Mouse (Mus musculus) embryonic facial prominence, embryonic 14.5 days (tissue): ENCODE results near the gene Tbck. TPM values are rescaled to one million over a fixed set of nuclear protein-coding genes. Genes with fewer than 3 reads are reported as not detected.

Experiments
- ATAC-seq: fragments of 200-750 bp; cut with Nextera tagmentation; 2 replicates; pipeline ENCODE4 v1.8.0; 2017; ENCODE audit warnings: low read depth, moderate number of reproducible peaks, moderate TSS enrichment
- DNase-seq: peaks from one replicate; pipeline ENCODE4 v3.0.0-alpha.2; 2015; ENCODE audit warnings: low spot score
- H3K27ac ChIP-seq: fragments of 300-500 bp; sonication (generic); replicated peaks from 2 replicates; pipeline ENCODE4 v1.5.1; 2014; ENCODE audit warnings: low read depth, mild to moderate bottlenecking, low read length, moderate library complexity
- H3K27me3 ChIP-seq: fragments of 300-500 bp; sonication (generic); replicated peaks from 2 replicates; pipeline ENCODE4 v1.6.1; 2014; ENCODE audit warnings: low read length; ENCODE audit not compliant: control insufficient read depth, insufficient read depth
- H3K36me3 ChIP-seq: fragments of 300-500 bp; sonication (generic); 2 replicates; pipeline ENCODE4 v1.6.1; 2014; ENCODE audit warnings: low read length, mixed read lengths; ENCODE audit not compliant: control insufficient read depth, insufficient read depth
- H3K4me1 ChIP-seq: fragments of 300-500 bp; sonication (generic); 2 replicates; pipeline ENCODE4 v1.6.1; 2014; ENCODE audit warnings: antibody characterized with exemption, low read length; ENCODE audit not compliant: control insufficient read depth, insufficient read depth
- H3K4me2 ChIP-seq: fragments of 300-500 bp; sonication (generic); 2 replicates; pipeline ENCODE4 v1.6.1; 2014; ENCODE audit warnings: low read depth, mild to moderate bottlenecking, low read length, moderate library complexity, mixed read lengths
- H3K4me3 ChIP-seq: fragments of 300-500 bp; sonication (generic); 2 replicates; pipeline ENCODE4 v1.5.1; 2014; ENCODE audit warnings: low read depth, mild to moderate bottlenecking, low read length
- H3K9ac ChIP-seq: fragments of 300-500 bp; sonication (generic); 2 replicates; pipeline ENCODE4 v1.6.1; 2014; ENCODE audit warnings: low read depth, mild to moderate bottlenecking, low read length, moderate library complexity, mixed read lengths
- H3K9me3 ChIP-seq: fragments of 300-500 bp; sonication (generic); 2 replicates; pipeline ENCODE4 v1.6.1; 2016; ENCODE audit warnings: low read length; ENCODE audit not compliant: control insufficient read depth
- WGBS: fragments of 180-500 bp; shearing (Covaris S2); extraction: QIAGEN DNeasy Blood & Tissue Kit; methylation state at CpG from one replicate; pipeline ENCODE4 v1.1.7; 2014; 5-methylcytosine and 5-hydroxymethylcytosine counted together
- polyA plus RNA-seq: library from polyadenylated mRNA; unstranded; fragments of >200 nt; fragmentation: Nextera tagmentation; extraction: Ambion mirVana; gene quantifications from 2 replicates; pipeline ENCODE4 v1.2.1, GENCODE M21; 2014

Tbck gene
- polyA plus RNA-seq, 1 experiment from 2014 or later, result 14.1 TPM

- Histone ChIP-seq H3K9ac (no peak overlapping the region), H3K4me2 (no peak overlapping the region), H3K9me3 (no peaks in the 10 kb centered on the region), H3K27ac (no peak overlapping the region), H3K4me1 (peaks cover under 1% of the 10 kb centered on the region; the same call in 1 of the 2 replicates), H3K27me3 (no peaks in the 10 kb centered on the region), H3K4me3 (no peak overlapping the region), H3K36me3 (peaks cover 31% of the 10 kb centered on the region)
- WGBS, result 81% methylated on average over 2 of the region's 2 CpGs
- DNase-seq, result no peak
- no peak for ATAC-seq
Observed at GRCm38 (mm10) chr3:132677494-132677893, 6.5 kb upstream of the Tbck start.

GRCm38 (mm10) chr3:132684231-132684928 is 436 bp downstream of the Tbck start, which contains the start of gene Aimp1:
TSS of gene Aimp1 (minus strand) at chr3:132684370.
- peak within 1 kb of the TSS; percentile 84 for H3K9ac ChIP-seq
- H3K27ac ChIP-seq, result peak within 1 kb of the TSS; percentile 84
- DNase-seq (no peak), ATAC-seq (no peak)
- peak within 1 kb of the TSS; percentile 74 for H3K4me2 ChIP-seq
- peak within 1 kb of the TSS; percentile 90 for H3K4me3 ChIP-seq
- no peaks in the 10 kb centered on the region for H3K9me3 ChIP-seq
- H3K4me1 ChIP-seq, result peaks cover 11% of the 10 kb centered on the region
- 2% methylated on average over 20 of the region's 27 CpGs for WGBS
- H3K27me3 ChIP-seq, result no peaks in the 10 kb centered on the region
- peaks cover 14% of the 10 kb centered on the region; the same call in 1 of the 2 replicates for H3K36me3 ChIP-seq

GRCm38 (mm10) chr3:132701368-132701767 is 17.4 kb downstream of the Tbck start:
- no peak overlapping the region for H3K4me3 ChIP-seq
- WGBS, result 60% methylated on average over 3 of the region's 3 CpGs
- ATAC-seq (no peak), DNase-seq (peak; percentile 54)
- H3K36me3 ChIP-seq, result peaks cover 5% of the 10 kb centered on the region; the same call in 1 of the 2 replicates
- H3K4me2 ChIP-seq, result no peak overlapping the region
- H3K27ac ChIP-seq, result no peak overlapping the region
- no peaks in the 10 kb centered on the region for H3K4me1 ChIP-seq
- no peak overlapping the region for H3K9ac ChIP-seq
- H3K9me3 ChIP-seq, result no peaks in the 10 kb centered on the region
- H3K27me3 ChIP-seq, result no peaks in the 10 kb centered on the region

DNA sequence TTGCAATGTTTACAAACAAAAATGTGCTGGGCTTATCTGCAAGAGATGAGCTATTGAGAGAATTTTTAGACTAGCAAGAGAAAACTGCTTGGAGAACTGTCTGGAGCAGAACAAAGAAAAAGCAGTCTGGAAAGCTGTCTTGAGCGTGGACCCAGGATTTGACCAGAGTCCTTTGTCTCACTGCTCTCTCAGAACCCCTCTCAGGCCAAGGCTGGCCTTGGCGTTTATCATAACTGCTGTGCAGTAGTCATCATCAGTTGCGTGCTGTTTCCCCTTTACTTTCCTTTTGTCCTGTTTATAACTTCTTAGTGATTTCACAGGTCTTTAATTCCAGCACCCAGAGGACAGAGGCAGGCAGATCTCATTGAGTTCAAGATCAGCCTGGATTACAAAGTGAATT is 20.3 kb downstream of the Tbck start:
- Histone ChIP-seq H3K9me3 (no peaks in the 10 kb centered on the region), H3K27me3 (no peaks in the 10 kb centered on the region), H3K36me3 (peaks cover 11% of the 10 kb centered on the region; the same call in 1 of the 2 replicates), H3K4me1 (no peaks in the 10 kb centered on the region), H3K4me2 (no peak overlapping the region), H3K4me3 (no peak overlapping the region), H3K27ac (no peak overlapping the region), H3K9ac (no peak overlapping the region)
- DNase-seq, result no peak
- no peak for ATAC-seq
- 82% methylated on average over 3 of the region's 3 CpGs for WGBS

- Histone ChIP-seq H3K9me3 (no peaks in the 10 kb centered on the region), H3K27me3 (no peaks in the 10 kb centered on the region), H3K36me3 (0 out of 2 replicates have a peak, but pooled peaks cover 6% of the 10 kb centered on the region), H3K9ac (no peak overlapping the region), H3K27ac (no peak overlapping the region), H3K4me2 (no peak overlapping the region), H3K4me1 (no peaks in the 10 kb centered on the region), H3K4me3 (no peak overlapping the region)
- 85% methylated on average over 4 of the region's 4 CpGs for WGBS
- no peak for DNase-seq
- no peak for ATAC-seq
Observed at GRCm38 (mm10) chr3:132706977-132707376, 23.0 kb downstream of the Tbck start.

DNA sequence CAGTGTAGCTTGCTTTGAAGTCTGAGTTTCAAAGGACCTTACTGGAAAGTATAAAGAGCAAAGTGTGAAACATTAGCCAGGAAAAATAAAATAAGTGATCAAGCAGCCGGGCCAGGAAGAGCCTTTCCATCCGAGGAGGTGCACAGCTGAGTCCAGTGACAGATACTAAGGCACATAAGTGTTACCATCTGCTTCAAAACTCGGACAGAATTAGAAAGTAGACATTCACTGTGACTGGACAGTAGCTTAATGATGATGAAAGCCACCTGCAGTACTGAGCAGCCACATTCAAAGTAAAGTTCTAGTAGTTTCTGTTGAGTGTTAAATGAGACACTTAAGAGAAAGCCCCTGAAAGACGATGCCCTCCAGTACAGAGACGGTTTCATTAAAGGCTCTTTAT is 30.0 kb downstream of the Tbck start:
- 27% methylated on average over 5 of the region's 5 CpGs for WGBS
- Histone ChIP-seq H3K36me3 (no peaks in the 10 kb centered on the region), H3K27me3 (no peaks in the 10 kb centered on the region), H3K4me1 (no peaks in the 10 kb centered on the region), H3K27ac (no peak overlapping the region), H3K9ac (no peak overlapping the region), H3K9me3 (no peaks in the 10 kb centered on the region), H3K4me2 (no peak overlapping the region), H3K4me3 (no peak overlapping the region)
- peak; percentile 6 for DNase-seq
- ATAC-seq, result no peak

- WGBS, result 88% methylated on average over 4 of the region's 4 CpGs
- ATAC-seq, result no peak
Observed at GRCm38 (mm10) chr3:132717316-132717715, 33.4 kb downstream of the Tbck start.

GRCm38 (mm10) chr3:132724326-132724725 is 40.4 kb downstream of the Tbck start:
- H3K27ac ChIP-seq, result no peak overlapping the region
- no peak overlapping the region for H3K4me2 ChIP-seq
- H3K9me3 ChIP-seq, result no peaks in the 10 kb centered on the region
- WGBS, result 97% methylated on average over 3 of the region's 3 CpGs
- peaks cover 52% of the 10 kb centered on the region for H3K36me3 ChIP-seq
- H3K4me3 ChIP-seq, result no peak overlapping the region
- DNase-seq, result no peak
- H3K27me3 ChIP-seq, result no peaks in the 10 kb centered on the region
- no peaks in the 10 kb centered on the region for H3K4me1 ChIP-seq
- H3K9ac ChIP-seq, result no peak overlapping the region
- no peak for ATAC-seq

More at GRCm38 (mm10) chr3:132717316-132717715, 33.4 kb downstream of the Tbck start:
- no peaks in the 10 kb centered on the region for H3K4me1 ChIP-seq
- no peak overlapping the region for H3K27ac ChIP-seq
- no peak overlapping the region for H3K9ac ChIP-seq
- no peaks in the 10 kb centered on the region for H3K27me3 ChIP-seq
- no peaks in the 10 kb centered on the region for H3K9me3 ChIP-seq
- peaks cover 16% of the 10 kb centered on the region for H3K36me3 ChIP-seq
- no peak overlapping the region for H3K4me2 ChIP-seq
- peak; percentile 7 for DNase-seq
- no peak overlapping the region for H3K4me3 ChIP-seq
